Mouse (Mus musculus) kidney, embryonic 14.5 days (tissue): ENCODE measurements around the gene Kif28. TPM values are rescaled to one million over a fixed set of nuclear protein-coding genes. Genes with fewer than 3 reads are reported as not detected.

ENCODE experiments used
- ATAC-seq: fragments of 200-750 bp; cut with Nextera tagmentation; 2 replicates; pipeline ENCODE4 v1.8.0; 2017; ENCODE audit warnings: moderate number of reproducible peaks, mild to moderate bottlenecking, moderate TSS enrichment, moderate library complexity; ENCODE audit not compliant: low FRiP score, low TSS enrichment
- H3K27ac ChIP-seq: fragments of 300-500 bp; sonication (generic); 2 replicates; pipeline ENCODE4 v1.5.1; 2014; ENCODE audit warnings: low read depth, mild to moderate bottlenecking, low read length, moderate library complexity, mixed read lengths
- H3K27me3 ChIP-seq: fragments of 300-500 bp; sonication (generic); 2 replicates; pipeline ENCODE4 v1.6.1; 2014; ENCODE audit warnings: mild to moderate bottlenecking, low read length; ENCODE audit not compliant: control insufficient read depth, insufficient read depth
- H3K36me3 ChIP-seq: fragments of 300-500 bp; sonication (generic); 2 replicates; pipeline ENCODE4 v1.6.1; 2014; ENCODE audit warnings: low read length, mixed read lengths; ENCODE audit not compliant: control insufficient read depth, insufficient read depth
- H3K4me1 ChIP-seq: fragments of 300-500 bp; sonication (generic); 2 replicates; pipeline ENCODE4 v1.6.1; 2014; ENCODE audit warnings: low read length, mixed read lengths; ENCODE audit not compliant: control insufficient read depth, insufficient read depth
- H3K4me2 ChIP-seq: fragments of 300-500 bp; sonication (generic); replicated peaks from 2 replicates; pipeline ENCODE4 v1.6.1; 2014; ENCODE audit warnings: low read depth, mild to moderate bottlenecking, low read length
- H3K4me3 ChIP-seq: fragments of 300-500 bp; sonication (generic); 2 replicates; pipeline ENCODE4 v1.5.1; 2014; ENCODE audit warnings: mild to moderate bottlenecking, low read length
- H3K9ac ChIP-seq: fragments of 300-500 bp; sonication (generic); 2 replicates; pipeline ENCODE4 v1.6.1; 2014; ENCODE audit warnings: low read depth, mild to moderate bottlenecking, low read length, moderate library complexity
- H3K9me3 ChIP-seq: fragments of 300-500 bp; sonication (generic); 2 replicates; pipeline ENCODE4 v1.6.1; 2016; ENCODE audit warnings: low read length; ENCODE audit not compliant: control insufficient read depth
- WGBS: fragments of 180-500 bp; shearing (Covaris S2); extraction: QIAGEN DNeasy Blood & Tissue Kit; methylation state at CpG from one replicate; pipeline ENCODE4 v1.1.7; 2014; 5-methylcytosine and 5-hydroxymethylcytosine counted together
- polyA plus RNA-seq: library from polyadenylated mRNA; unstranded; fragments of >200 nt; fragmentation: Nextera tagmentation; extraction: Ambion mirVana; gene quantifications from 2 replicates; pipeline ENCODE4 v1.2.1, GENCODE M21; 2014

Gene Kif28
- polyA plus RNA-seq, 1 experiment from 2014 or later, result not detected

- WGBS, result 79% methylated on average over 7 of the region's 7 CpGs
- no peak overlapping the region for H3K27ac ChIP-seq
- no peaks in the 10 kb centered on the region for H3K27me3 ChIP-seq
- no peaks in the 10 kb centered on the region for H3K36me3 ChIP-seq
- ATAC-seq, result no peak
- no peak overlapping the region for H3K9ac ChIP-seq
- H3K4me3 ChIP-seq, result no peak overlapping the region
- H3K9me3 ChIP-seq, result no peaks in the 10 kb centered on the region
- no peaks in the 10 kb centered on the region for H3K4me1 ChIP-seq
- no peak overlapping the region for H3K4me2 ChIP-seq
Observed at GRCm38 (mm10) chr1:179712658-179713057, 32.4 kb downstream of the Kif28 start.

- no peaks in the 10 kb centered on the region for H3K27me3 ChIP-seq
- no peaks in the 10 kb centered on the region for H3K9me3 ChIP-seq
- no peaks in the 10 kb centered on the region for H3K36me3 ChIP-seq
- H3K9ac ChIP-seq, result no peak overlapping the region
- 84% methylated on average over 5 of the region's 5 CpGs for WGBS
- no peak overlapping the region for H3K4me2 ChIP-seq
- no peak overlapping the region for H3K27ac ChIP-seq
- no peak for ATAC-seq
- H3K4me1 ChIP-seq, result no peaks in the 10 kb centered on the region
- H3K4me3 ChIP-seq, result no peak overlapping the region
Observed at GRCm38 (mm10) chr1:179710739-179711138, 34.3 kb downstream of the Kif28 start.

GRCm38 (mm10) chr1:179709390-179709789 is 35.7 kb downstream of the Kif28 start:
- Histone ChIP-seq H3K27ac (no peak overlapping the region), H3K4me1 (no peaks in the 10 kb centered on the region), H3K4me2 (no peak overlapping the region), H3K27me3 (no peaks in the 10 kb centered on the region), H3K4me3 (no peak overlapping the region), H3K9ac (no peak overlapping the region), H3K9me3 (no peaks in the 10 kb centered on the region), H3K36me3 (no peaks in the 10 kb centered on the region)
- WGBS, result 72% methylated on average over 6 of the region's 6 CpGs
- ATAC-seq, result no peak

GRCm38 (mm10) chr1:179705154-179705553 is 39.9 kb downstream of the Kif28 start:
- 91% methylated on average over 6 of the region's 6 CpGs for WGBS
- Histone ChIP-seq H3K4me1 (no peaks in the 10 kb centered on the region), H3K9ac (no peak overlapping the region), H3K36me3 (no peaks in the 10 kb centered on the region), H3K4me2 (no peak overlapping the region), H3K4me3 (no peak overlapping the region), H3K27me3 (no peaks in the 10 kb centered on the region), H3K27ac (no peak overlapping the region), H3K9me3 (no peaks in the 10 kb centered on the region)
- no peak for ATAC-seq

DNA sequence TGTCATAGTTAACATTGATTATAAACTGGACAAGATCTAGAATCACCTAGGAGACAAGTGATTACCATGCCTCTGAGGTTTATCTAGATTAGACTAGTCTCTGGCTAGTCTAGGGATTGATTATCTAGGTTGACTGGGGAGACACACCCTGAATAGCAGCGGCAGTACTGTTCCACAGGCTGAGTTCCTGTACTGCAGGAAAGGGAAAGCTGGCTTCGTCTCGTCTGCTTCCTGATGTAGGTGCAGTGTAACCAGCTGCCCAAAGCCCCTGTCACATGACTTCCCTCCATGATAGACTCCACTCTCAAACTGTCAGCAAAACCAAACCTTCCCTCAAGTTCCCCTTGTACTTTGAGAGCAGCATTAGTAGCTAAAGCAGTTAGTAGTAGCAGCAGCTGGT is 40.9 kb downstream of the Kif28 start:
- no peak for ATAC-seq
- H3K4me2 ChIP-seq, result no peak overlapping the region
- WGBS, result 58% methylated on average over 3 of the region's 3 CpGs
- H3K4me3 ChIP-seq, result no peak overlapping the region
- no peak overlapping the region for H3K9ac ChIP-seq
- H3K27ac ChIP-seq, result no peak overlapping the region
- no peaks in the 10 kb centered on the region for H3K9me3 ChIP-seq
- H3K27me3 ChIP-seq, result no peaks in the 10 kb centered on the region
- no peaks in the 10 kb centered on the region for H3K36me3 ChIP-seq
- H3K4me1 ChIP-seq, result no peaks in the 10 kb centered on the region

DNA sequence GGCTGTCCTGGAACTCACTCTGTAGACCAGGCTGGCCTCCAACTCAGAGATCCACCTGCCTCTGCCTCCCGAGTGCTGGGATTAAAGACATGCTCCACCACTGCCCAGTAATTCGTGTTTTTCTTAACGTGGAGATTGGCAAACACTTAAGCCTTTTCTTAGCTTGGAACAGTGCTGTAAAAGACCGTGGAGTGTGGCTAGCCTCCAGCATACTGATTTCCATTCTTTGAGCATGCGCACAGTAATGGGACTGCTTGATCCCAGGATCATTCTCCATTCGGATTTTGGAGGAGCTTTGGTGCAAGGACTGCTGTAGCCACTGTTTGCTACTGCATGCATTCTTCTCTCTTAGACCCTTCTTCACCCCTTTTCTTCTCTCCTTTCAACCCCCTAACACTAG is 55.6 kb downstream of the Kif28 start:
- Histone ChIP-seq H3K4me1 (no peaks in the 10 kb centered on the region), H3K9ac (no peak overlapping the region), H3K36me3 (peaks cover 31% of the 10 kb centered on the region), H3K27ac (no peak overlapping the region), H3K4me2 (no peak overlapping the region), H3K4me3 (no peak overlapping the region), H3K9me3 (no peaks in the 10 kb centered on the region), H3K27me3 (no peaks in the 10 kb centered on the region)
- ATAC-seq, result no peak
- 86% methylated on average over 6 of the region's 6 CpGs for WGBS

DNA sequence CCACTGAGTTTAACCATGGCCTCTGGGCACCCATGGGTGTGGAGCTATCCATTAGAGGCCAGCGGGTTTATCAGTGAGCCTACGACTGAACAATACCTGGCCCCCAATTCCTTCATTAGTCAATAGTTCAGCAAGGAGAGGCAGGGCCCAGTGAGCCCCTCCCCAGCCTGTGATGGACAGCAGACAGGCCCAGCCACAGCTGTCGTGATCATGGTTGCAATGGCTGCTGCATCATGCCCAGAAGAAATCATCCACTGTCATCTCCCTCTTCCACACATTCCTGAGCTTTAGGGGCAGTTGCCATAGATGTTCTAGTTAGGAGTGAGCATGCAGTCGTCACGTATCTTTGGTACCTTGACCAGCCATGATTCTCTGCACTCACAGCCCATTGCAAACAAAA is 56.2 kb downstream of the Kif28 start:
- Histone ChIP-seq H3K27me3 (no peaks in the 10 kb centered on the region), H3K27ac (no peak overlapping the region), H3K9me3 (no peaks in the 10 kb centered on the region), H3K4me3 (no peak overlapping the region), H3K4me2 (no peak overlapping the region), H3K9ac (no peak overlapping the region), H3K4me1 (no peaks in the 10 kb centered on the region), H3K36me3 (peaks cover 35% of the 10 kb centered on the region)
- 87% methylated on average over 5 of the region's 5 CpGs for WGBS
- no peak for ATAC-seq

- 86% methylated on average over 6 of the region's 6 CpGs for WGBS
- Histone ChIP-seq H3K4me1 (no peaks in the 10 kb centered on the region), H3K9me3 (no peaks in the 10 kb centered on the region), H3K27ac (no peak overlapping the region), H3K36me3 (peaks cover 36% of the 10 kb centered on the region), H3K9ac (no peak overlapping the region), H3K4me2 (no peak overlapping the region), H3K4me3 (no peak overlapping the region), H3K27me3 (no peaks in the 10 kb centered on the region)
- no peak for ATAC-seq
Observed at GRCm38 (mm10) chr1:179688415-179688814, 56.7 kb downstream of the Kif28 start.

DNA sequence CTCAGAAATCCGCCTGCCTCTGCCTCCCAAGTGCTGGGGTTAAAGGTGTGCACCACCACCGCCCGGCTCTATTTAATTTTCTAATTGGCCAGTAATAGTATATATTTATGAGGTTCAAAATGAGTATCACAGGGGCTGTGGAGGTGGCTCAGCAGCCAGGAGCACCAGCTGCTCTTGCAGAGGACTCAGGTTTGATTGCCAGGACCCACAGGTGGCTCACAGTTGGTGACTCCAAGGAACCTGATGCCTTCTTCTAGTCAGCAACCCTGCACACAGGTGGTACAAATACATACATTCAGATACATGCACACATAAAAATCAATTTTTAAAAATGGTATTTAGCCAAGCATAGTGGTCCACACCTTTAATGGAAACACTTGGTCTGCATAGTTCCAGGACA is 57.1 kb downstream of the Kif28 start:
- Histone ChIP-seq H3K36me3 (peaks cover 41% of the 10 kb centered on the region), H3K27ac (no peak overlapping the region), H3K4me3 (no peak overlapping the region), H3K4me2 (no peak overlapping the region), H3K9me3 (no peaks in the 10 kb centered on the region), H3K9ac (no peak overlapping the region), H3K4me1 (no peaks in the 10 kb centered on the region), H3K27me3 (no peaks in the 10 kb centered on the region)
- 96% methylated on average over 3 of the region's 3 CpGs for WGBS
- no peak for ATAC-seq

- H3K27ac ChIP-seq, result no peak overlapping the region
- no peaks in the 10 kb centered on the region for H3K4me1 ChIP-seq
- peaks cover 43% of the 10 kb centered on the region for H3K36me3 ChIP-seq
- H3K4me3 ChIP-seq, result no peak overlapping the region
- H3K9me3 ChIP-seq, result no peaks in the 10 kb centered on the region
- H3K9ac ChIP-seq, result no peak overlapping the region
- no peak for ATAC-seq
- 88% methylated on average over 1 of the region's 1 CpGs for WGBS
- no peak overlapping the region for H3K4me2 ChIP-seq
- H3K27me3 ChIP-seq, result no peaks in the 10 kb centered on the region
Observed at GRCm38 (mm10) chr1:179687305-179687704, 57.8 kb downstream of the Kif28 start.
